Mouse (Mus musculus): Measurements from ENCODE around the gene Slc35b4. TPM values are rescaled to one million over a fixed set of nuclear protein-coding genes. Genes with fewer than 3 reads are reported as not detected.

The Slc35b4 gene
- total RNA-seq, 1 experiment from 2014 or later = 16.8 TPM

DNA sequence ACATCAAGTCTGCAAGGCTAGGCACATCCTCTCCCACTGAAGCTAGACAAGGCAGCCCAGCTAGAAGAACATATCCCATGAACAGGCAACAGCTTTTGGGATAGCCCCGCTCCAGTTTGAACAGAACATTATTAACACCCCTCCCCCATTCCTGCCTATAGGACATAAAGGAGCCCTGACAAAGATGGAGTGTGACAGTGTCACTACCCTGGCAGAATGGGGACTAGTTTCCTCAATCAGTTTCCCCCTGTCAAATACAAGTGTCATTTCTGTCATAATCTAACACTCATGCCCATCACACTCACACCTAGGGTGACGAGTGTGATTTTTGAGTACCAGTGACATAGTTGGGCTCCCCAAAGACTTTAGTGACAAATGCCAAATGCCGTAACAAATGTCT lies 28.9 kb downstream of the Slc35b4 start:
- ATAC-seq (replicated peaks; ENCODE audit: insufficient number of reproducible peaks, low FRiP score, low TSS enrichment, poor library complexity, severe bottlenecking) = no peak

DNA sequence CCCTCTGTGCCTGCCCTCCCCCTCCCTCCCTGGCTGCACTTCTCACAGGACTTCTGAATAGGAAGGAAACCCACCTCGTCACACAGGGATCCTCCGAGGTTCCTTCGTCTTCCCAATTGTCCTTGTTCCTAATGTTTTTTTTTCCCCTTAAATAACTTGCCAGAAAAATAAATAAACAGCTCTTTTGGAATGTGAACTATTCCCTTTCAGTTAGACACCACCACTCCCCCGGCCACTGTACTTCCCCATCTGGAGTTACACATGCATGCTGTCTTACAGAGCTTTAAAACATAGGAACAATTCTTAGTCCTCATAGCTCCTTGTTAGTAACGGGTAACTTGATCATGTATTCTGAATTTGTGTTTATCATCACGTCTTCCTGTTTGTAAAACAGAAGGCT lies 30.9 kb downstream of the Slc35b4 start:
- no peak for ATAC-seq (replicated peaks; ENCODE audit: insufficient number of reproducible peaks, low FRiP score, low TSS enrichment, poor library complexity, severe bottlenecking)

GRCm38 (mm10) chr6:34142931-34143330 lies 34.0 kb downstream of the Slc35b4 start:
- ATAC-seq (replicated peaks; ENCODE audit: insufficient number of reproducible peaks, low FRiP score, low TSS enrichment, poor library complexity, severe bottlenecking) = no peak

DNA sequence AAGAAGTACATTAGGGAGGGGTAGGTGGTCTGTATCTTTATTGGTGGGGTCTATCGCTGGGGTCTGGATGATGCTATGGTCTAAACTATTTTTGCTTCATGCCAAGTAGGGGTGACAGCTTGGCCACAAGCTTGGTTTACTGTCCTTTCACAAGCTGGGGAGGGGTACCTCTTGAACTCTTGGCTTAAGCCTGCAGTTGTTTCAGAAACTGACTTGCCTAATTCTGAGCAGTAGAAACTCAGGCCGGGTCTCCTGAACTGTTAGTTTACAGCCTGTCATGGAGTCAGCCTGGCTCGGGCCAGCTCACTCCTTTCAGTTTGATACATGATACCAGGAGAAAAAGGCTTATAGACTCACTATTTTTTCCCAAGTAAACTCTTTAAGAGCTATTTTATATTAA lies 38.5 kb downstream of the Slc35b4 start:
- no peak for ATAC-seq (replicated peaks; ENCODE audit: insufficient number of reproducible peaks, low FRiP score, low TSS enrichment, poor library complexity, severe bottlenecking)

GRCm38 (mm10) chr6:34132391-34132790 lies 44.5 kb downstream of the Slc35b4 start:
- no peak for ATAC-seq (replicated peaks; ENCODE audit: insufficient number of reproducible peaks, low FRiP score, low TSS enrichment, poor library complexity, severe bottlenecking)

GRCm38 (mm10) chr6:34129261-34129660 lies 47.6 kb downstream of the Slc35b4 start:
- no peak for ATAC-seq (replicated peaks; ENCODE audit: insufficient number of reproducible peaks, low FRiP score, low TSS enrichment, poor library complexity, severe bottlenecking)

GRCm38 (mm10) chr6:34124401-34124800 lies 52.5 kb downstream of the Slc35b4 start:
- ATAC-seq (replicated peaks; ENCODE audit: insufficient number of reproducible peaks, low FRiP score, low TSS enrichment, poor library complexity, severe bottlenecking) = no peak

- no peak for ATAC-seq (replicated peaks; ENCODE audit: insufficient number of reproducible peaks, low FRiP score, low TSS enrichment, poor library complexity, severe bottlenecking)
Measured at GRCm38 (mm10) chr6:34116838-34117478, 60.0 kb downstream of the Slc35b4 start.

DNA sequence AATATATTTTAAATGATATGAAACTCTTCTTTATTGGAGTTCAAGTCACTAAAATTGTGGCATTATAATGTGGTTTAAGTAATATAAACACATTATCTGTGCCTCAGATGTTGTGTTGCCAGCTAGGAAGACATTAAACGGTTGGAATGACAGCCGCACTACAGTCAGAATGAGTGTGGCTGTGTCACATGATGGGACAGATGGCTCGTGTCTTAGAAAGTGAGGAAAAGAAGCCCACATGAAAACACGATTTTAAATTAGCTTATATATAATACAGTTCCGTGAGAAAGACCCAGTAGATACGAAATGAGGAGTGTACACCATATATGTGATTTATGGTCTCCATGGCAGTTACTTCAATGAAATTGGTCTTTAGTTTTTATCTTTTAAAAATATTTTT lies 65.5 kb downstream of the Slc35b4 start:
- no peak for ATAC-seq (replicated peaks; ENCODE audit: insufficient number of reproducible peaks, low FRiP score, low TSS enrichment, poor library complexity, severe bottlenecking)

DNA sequence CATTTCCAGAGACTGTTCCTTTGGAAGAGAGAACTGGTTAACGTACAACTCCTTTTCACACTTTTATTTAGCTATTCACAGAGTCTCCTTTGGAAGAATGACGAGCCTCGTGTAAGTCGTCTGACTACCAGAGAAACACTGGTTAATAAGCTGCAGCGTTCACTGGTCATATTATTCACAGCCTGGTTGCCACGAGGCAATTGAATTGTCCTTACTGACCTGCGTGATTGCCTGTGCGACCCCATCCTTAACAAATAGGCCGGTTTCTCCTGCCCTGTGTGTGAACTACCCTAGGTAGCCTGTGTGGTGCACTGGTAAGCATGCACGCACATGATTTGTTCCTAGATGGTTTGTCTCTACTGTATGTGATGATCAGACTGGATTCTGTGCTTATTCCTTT lies 66.3 kb downstream of the Slc35b4 start:
- ATAC-seq (replicated peaks; ENCODE audit: insufficient number of reproducible peaks, low FRiP score, low TSS enrichment, poor library complexity, severe bottlenecking) = no peak

Other genes with a start within 250 kb of the Slc35b4 start
- gene Lrguk, start 147.7 kb downstream of the Slc35b4 start, total RNA-seq (2017) = not detected in 3 replicates
- 120 to 137 TPM (median 136 TPM) in 3 replicates for gene Akr1b3, start 140.4 kb upstream of the Slc35b4 start, total RNA-seq (2017)
- gene Akr1b8, start 177.0 kb upstream of the Slc35b4 start, total RNA-seq (2017) = not detected in 3 replicates
- gene Akr1b10, start 207.1 kb upstream of the Slc35b4 start, total RNA-seq (2017) = 25.3 to 56.9 TPM (median 28.9 TPM) in 3 replicates
- not detected in 3 replicates for gene Akr1b7, start 235.2 kb upstream of the Slc35b4 start, total RNA-seq (2017)